Mouse (Mus musculus): ENCODE measurements around the gene Arpc2. TPM values are rescaled to one million over a fixed set of nuclear protein-coding genes. Genes with fewer than 3 reads are reported as not detected.

The Arpc2 gene
- polyA plus RNA-seq, 1 experiment from 2014 or later: 316 TPM

DNA sequence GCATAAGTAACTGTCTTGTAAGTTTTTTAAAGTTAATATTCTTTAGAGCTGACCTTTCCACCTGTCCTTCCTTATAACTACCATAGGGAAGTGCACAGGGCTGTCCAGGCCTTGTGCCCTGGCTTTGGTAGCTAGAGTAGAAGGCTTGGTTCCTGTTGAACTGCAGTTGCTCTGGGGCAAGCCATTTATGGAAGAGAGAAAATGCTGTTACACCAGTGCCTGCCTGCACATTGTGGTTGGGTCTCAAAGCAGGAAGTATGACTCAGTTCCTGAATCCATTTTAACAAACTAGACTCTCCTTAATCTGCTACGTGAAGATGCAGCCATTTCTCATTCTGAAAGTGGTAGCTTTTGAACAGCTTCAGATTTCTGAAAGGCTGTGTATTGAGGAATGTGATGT lies 12.9 kb downstream of the Arpc2 start:
- Histone ChIP-seq H3K9me3 (ENCODE audit: control insufficient read depth, low read length) (no peaks in the 10 kb centered on the region), H3K4me2 (no peak overlapping the region), H3K9ac (ENCODE audit: low read length) (no peak overlapping the region), H3K36me3 (ENCODE audit: control insufficient read depth, insufficient read depth, low read length) (peaks cover 14% of the 10 kb centered on the region), H3K27me3 (ENCODE audit: control insufficient read depth, insufficient read depth, low read length) (no peaks in the 10 kb centered on the region), H3K4me1 (ENCODE audit: control insufficient read depth, insufficient read depth, low read length) (no peaks in the 10 kb centered on the region), H3K27ac (ENCODE audit: low read depth, low read length) (no peak overlapping the region), H3K4me3 (ENCODE audit: low read depth, low read length) (no peak overlapping the region)
- DNase-seq (ENCODE audit: low spot score, missing footprints) (no peak), ATAC-seq (ENCODE audit: low FRiP score) (no peak)
- WGBS: 91% methylated on average over 1 of the region's 1 CpGs

DNA sequence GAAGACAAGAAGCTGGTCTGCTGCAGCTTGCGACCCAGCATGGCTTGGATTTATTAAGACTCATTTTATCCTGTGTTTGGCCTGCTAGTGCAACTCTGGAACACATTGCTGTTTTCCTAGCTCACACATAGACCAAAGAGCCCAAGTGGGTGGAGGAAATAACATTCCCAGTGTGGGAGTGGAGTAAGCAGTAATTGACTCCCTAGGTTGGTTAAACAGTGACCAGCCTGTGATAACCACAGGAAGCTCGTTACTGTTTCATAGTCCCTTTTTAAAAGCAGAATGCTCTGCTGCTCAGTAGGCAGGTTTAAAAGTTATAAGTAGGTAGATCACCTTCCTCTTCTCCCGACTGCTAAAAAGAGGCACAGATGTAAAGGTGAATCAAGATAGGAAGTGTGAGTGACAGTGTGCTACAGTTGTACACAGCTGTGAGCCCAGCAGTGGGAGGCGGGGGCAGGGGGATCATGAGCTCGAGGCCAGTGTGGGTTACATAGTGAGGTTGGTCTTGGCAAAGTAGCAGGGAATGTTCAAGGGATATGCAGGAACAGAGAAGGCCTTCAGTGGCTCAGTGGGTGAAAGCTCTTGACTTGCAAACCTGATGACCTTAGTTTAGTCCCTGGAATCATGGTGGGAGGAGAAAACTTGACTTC lies 13.6 kb downstream of the Arpc2 start:
- no peak overlapping the region for H3K9ac ChIP-seq (ENCODE audit: low read length)
- H3K4me3 ChIP-seq (ENCODE audit: low read depth, low read length): no peak overlapping the region
- no peaks in the 10 kb centered on the region for H3K4me1 ChIP-seq (ENCODE audit: control insufficient read depth, insufficient read depth, low read length)
- ATAC-seq (ENCODE audit: low FRiP score) (no peak), DNase-seq (ENCODE audit: low spot score, missing footprints) (no peak)
- 89% methylated on average over 5 of the region's 5 CpGs for WGBS
- H3K27me3 ChIP-seq (ENCODE audit: control insufficient read depth, insufficient read depth, low read length): no peaks in the 10 kb centered on the region
- H3K27ac ChIP-seq (ENCODE audit: low read depth, low read length): no peak overlapping the region
- no peak overlapping the region for H3K4me2 ChIP-seq
- H3K9me3 ChIP-seq (ENCODE audit: control insufficient read depth, low read length): no peaks in the 10 kb centered on the region
- H3K36me3 ChIP-seq (ENCODE audit: control insufficient read depth, insufficient read depth, low read length): peaks cover 14% of the 10 kb centered on the region

DNA sequence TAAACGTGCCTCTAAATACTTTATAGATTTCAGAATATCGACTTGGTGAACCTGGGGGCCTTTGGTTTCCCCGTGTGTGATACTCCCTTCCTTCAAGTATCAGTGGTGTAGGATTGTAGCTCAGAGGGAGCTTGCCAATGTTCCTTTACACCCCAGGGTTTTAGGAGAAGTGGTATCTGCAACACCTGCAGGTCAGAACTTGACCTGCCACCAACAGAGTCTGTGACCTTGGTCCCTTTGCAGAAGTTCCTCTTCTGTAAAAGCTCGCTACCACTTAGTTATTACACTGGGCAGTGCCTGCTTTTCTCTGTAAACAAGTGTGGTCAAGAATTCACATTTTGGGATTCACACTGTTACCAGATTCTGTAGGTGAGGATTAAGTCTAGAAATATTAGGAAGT lies 14.2 kb downstream of the Arpc2 start:
- H3K9me3 ChIP-seq (ENCODE audit: control insufficient read depth, low read length): no peaks in the 10 kb centered on the region
- DNase-seq (ENCODE audit: low spot score, missing footprints) (no peak), ATAC-seq (ENCODE audit: low FRiP score) (no peak)
- H3K4me3 ChIP-seq (ENCODE audit: low read depth, low read length): no peak overlapping the region
- H3K4me1 ChIP-seq (ENCODE audit: control insufficient read depth, insufficient read depth, low read length): no peaks in the 10 kb centered on the region
- H3K36me3 ChIP-seq (ENCODE audit: control insufficient read depth, insufficient read depth, low read length): peaks cover 15% of the 10 kb centered on the region
- H3K27me3 ChIP-seq (ENCODE audit: control insufficient read depth, insufficient read depth, low read length): no peaks in the 10 kb centered on the region
- H3K27ac ChIP-seq (ENCODE audit: low read depth, low read length): no peak overlapping the region
- WGBS: 90% methylated on average over 4 of the region's 4 CpGs
- H3K9ac ChIP-seq (ENCODE audit: low read length): no peak overlapping the region
- H3K4me2 ChIP-seq: no peak overlapping the region

DNA sequence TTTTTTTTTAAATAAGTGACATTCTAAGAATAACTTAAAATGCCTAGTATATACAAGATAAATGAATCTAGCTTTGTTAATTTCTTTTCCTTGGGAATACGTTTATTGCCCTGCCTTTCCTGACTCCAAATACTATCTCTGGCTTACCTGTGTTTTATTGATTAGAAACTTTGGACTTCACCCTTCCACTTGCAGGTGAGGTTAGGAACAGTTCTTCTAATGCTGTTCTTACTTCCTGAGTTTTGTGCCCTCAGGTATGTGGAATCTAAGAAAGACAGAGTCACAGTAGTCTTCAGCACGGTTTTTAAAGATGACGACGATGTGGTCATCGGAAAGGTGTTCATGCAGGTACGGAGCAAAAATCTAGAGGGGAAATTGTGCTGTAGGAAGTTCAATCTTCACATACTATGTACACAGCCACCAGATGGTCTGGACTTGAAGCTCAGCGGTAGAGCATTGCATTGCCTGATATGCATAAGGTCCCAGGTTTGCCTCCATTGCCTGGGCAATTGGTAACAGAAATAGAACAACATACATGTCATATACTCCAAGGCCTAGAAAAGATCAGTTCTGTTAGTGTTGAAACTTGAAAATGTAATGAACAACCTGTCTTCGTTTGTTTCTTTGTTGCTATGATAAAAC lies 19.9 kb downstream of the Arpc2 start:
- WGBS: 96% methylated on average over 8 of the region's 8 CpGs

DNA sequence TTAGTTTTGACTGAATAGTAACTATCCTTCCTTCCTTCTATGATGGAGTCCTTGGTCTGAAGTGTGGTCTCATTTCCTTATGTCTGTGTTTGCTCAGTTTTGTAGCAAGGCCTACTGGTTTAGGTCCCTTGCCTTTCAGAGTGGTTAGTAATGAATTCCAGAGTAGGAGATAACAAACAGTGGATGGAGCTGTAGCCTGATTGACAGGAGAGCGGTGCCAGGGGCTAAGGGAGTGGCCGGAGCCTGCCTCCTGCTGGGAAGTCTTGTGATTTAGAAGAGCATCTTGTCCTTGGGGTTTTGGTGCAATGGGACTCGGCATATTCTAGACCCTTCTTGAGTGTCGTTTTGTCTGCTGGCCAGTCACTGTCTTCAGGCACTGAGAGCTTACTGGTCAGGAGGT lies 20.9 kb downstream of the Arpc2 start:
- DNase-seq (ENCODE audit: low spot score, missing footprints) (no peak), ATAC-seq (ENCODE audit: low FRiP score) (no peak)
- Histone ChIP-seq H3K36me3 (ENCODE audit: control insufficient read depth, insufficient read depth, low read length) (peaks cover 14% of the 10 kb centered on the region), H3K4me3 (ENCODE audit: low read depth, low read length) (no peak overlapping the region), H3K9ac (ENCODE audit: low read length) (no peak overlapping the region), H3K9me3 (ENCODE audit: control insufficient read depth, low read length) (no peaks in the 10 kb centered on the region), H3K27ac (ENCODE audit: low read depth, low read length) (no peak overlapping the region), H3K27me3 (ENCODE audit: control insufficient read depth, insufficient read depth, low read length) (no peaks in the 10 kb centered on the region), H3K4me2 (no peak overlapping the region), H3K4me1 (ENCODE audit: control insufficient read depth, insufficient read depth, low read length) (no peaks in the 10 kb centered on the region)
- 75% methylated on average over 4 of the region's 4 CpGs for WGBS

More for the DNA sequence above, 19.9 kb downstream of the Arpc2 start:
- no peaks in the 10 kb centered on the region for H3K9me3 ChIP-seq (ENCODE audit: control insufficient read depth, low read length)
- H3K27me3 ChIP-seq (ENCODE audit: control insufficient read depth, insufficient read depth, low read length): no peaks in the 10 kb centered on the region
- no peak overlapping the region for H3K9ac ChIP-seq (ENCODE audit: low read length)
- ATAC-seq (ENCODE audit: low FRiP score): no peak
- no peak overlapping the region for H3K4me3 ChIP-seq (ENCODE audit: low read depth, low read length)
- no peak overlapping the region for H3K4me2 ChIP-seq
- DNase-seq (ENCODE audit: low spot score, missing footprints): no peak
- H3K36me3 ChIP-seq (ENCODE audit: control insufficient read depth, insufficient read depth, low read length): peaks cover 21% of the 10 kb centered on the region
- no peaks in the 10 kb centered on the region for H3K4me1 ChIP-seq (ENCODE audit: control insufficient read depth, insufficient read depth, low read length)
- no peak overlapping the region for H3K27ac ChIP-seq (ENCODE audit: low read depth, low read length)

DNA sequence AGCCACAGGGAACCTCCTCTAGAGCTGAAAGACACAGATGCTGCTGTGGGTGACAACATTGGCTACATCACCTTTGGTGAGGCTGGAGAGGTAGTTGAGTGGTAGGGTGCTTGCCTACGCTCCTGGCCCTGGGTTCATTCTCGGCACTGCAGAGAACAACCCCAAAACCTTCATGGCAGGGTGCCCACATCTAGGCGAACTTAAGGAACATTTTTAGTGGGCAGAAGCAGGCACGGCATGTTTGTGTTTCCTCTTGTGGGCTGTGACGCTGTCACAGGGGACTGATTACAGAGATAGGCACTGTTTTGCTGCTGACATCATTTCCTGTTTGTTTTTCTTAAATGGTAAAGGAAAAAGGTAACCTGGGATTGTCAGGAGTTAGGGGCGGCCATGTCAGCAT lies 26.6 kb downstream of the Arpc2 start:
- Histone ChIP-seq H3K4me1 (ENCODE audit: control insufficient read depth, insufficient read depth, low read length) (no peaks in the 10 kb centered on the region), H3K36me3 (ENCODE audit: control insufficient read depth, insufficient read depth, low read length) (peaks cover 31% of the 10 kb centered on the region), H3K27me3 (ENCODE audit: control insufficient read depth, insufficient read depth, low read length) (no peaks in the 10 kb centered on the region), H3K27ac (ENCODE audit: low read depth, low read length) (no peak overlapping the region), H3K9ac (ENCODE audit: low read length) (no peak overlapping the region), H3K4me3 (ENCODE audit: low read depth, low read length) (no peak overlapping the region), H3K4me2 (no peak overlapping the region), H3K9me3 (ENCODE audit: control insufficient read depth, low read length) (no peaks in the 10 kb centered on the region)
- 91% methylated on average over 6 of the region's 6 CpGs for WGBS
- DNase-seq (ENCODE audit: low spot score, missing footprints) (no peak), ATAC-seq (ENCODE audit: low FRiP score) (no peak)

DNA sequence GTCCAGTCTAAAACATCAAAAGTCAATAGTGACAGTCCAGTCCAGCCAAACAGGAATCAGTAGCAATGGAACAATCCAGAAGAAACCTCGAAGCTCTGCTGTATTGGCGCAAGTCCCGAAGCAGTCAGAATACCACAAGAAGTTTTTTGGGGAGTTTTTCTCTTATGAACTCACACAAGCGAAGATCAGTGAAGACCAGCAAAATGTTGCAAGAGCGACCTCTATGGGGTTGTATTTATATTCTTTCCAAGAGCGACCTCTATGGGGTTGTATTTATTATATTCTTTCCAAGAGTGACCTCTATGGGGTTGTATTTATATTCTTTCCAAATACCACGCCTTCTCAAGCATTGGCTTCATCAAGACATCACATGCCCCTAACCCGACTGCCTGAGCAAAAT lies 32.9 kb downstream of the Arpc2 start:
- WGBS: 85% methylated on average over 8 of the region's 8 CpGs
- Histone ChIP-seq H3K4me2 (no peak overlapping the region), H3K36me3 (ENCODE audit: control insufficient read depth, insufficient read depth, low read length) (peaks cover 32% of the 10 kb centered on the region), H3K27me3 (ENCODE audit: control insufficient read depth, insufficient read depth, low read length) (no peaks in the 10 kb centered on the region), H3K4me3 (ENCODE audit: low read depth, low read length) (no peak overlapping the region), H3K4me1 (ENCODE audit: control insufficient read depth, insufficient read depth, low read length) (no peaks in the 10 kb centered on the region), H3K9ac (ENCODE audit: low read length) (no peak overlapping the region), H3K27ac (ENCODE audit: low read depth, low read length) (no peak overlapping the region), H3K9me3 (ENCODE audit: control insufficient read depth, low read length) (no peaks in the 10 kb centered on the region)
- no peak for ATAC-seq (ENCODE audit: low FRiP score)
- no peak for DNase-seq (ENCODE audit: low spot score, missing footprints)

DNA sequence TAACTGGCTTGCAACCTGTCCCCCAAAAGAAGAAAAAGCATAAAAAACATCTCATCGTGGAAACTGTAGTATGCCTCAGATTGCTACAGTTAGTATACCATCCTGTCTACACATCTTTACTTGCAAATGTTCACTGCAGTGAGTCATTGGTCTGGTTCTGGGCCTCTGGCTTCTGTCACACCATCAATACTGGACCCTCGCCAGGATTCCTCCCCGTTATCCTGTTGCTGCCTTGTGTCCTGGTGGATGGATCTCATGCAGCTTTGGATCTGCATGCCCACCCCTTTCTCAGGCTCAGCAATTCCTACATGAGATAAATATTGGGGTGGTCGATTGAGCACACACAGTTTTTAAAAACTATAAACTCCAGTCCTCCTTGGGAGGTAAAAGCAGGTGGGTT lies 35.8 kb downstream of the Arpc2 start:
- Histone ChIP-seq H3K4me3 (ENCODE audit: low read depth, low read length) (no peak overlapping the region), H3K27ac (ENCODE audit: low read depth, low read length) (no peak overlapping the region), H3K9ac (ENCODE audit: low read length) (no peak overlapping the region), H3K27me3 (ENCODE audit: control insufficient read depth, insufficient read depth, low read length) (no peaks in the 10 kb centered on the region), H3K4me1 (ENCODE audit: control insufficient read depth, insufficient read depth, low read length) (no peaks in the 10 kb centered on the region), H3K36me3 (ENCODE audit: control insufficient read depth, insufficient read depth, low read length) (peaks cover 15% of the 10 kb centered on the region), H3K4me2 (no peak overlapping the region), H3K9me3 (ENCODE audit: control insufficient read depth, low read length) (no peaks in the 10 kb centered on the region)
- ATAC-seq (ENCODE audit: low FRiP score) (no peak), DNase-seq (ENCODE audit: low spot score, missing footprints) (no peak)
- 90% methylated on average over 4 of the region's 4 CpGs for WGBS

DNA sequence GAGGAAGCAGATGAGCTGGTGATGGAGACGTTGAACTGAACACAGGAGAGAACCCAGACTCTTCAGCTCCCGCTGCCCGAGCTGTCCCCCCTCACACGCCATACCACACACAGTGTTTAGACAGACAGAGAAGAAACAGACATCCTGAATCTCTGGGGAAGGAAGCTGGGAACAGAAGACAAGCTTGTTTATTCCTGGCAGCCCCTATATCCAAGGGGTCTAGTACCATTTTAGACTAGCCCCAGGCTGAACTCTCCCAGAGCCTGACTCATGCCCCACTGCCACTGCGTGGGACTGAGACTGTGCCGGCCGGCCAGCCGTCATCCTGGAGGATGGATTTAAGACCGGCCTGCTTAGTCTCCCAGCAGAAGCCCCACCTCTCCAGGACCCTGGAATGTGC lies 39.1 kb downstream of the Arpc2 start:
- ATAC-seq (ENCODE audit: low FRiP score): no peak
- no peak overlapping the region for H3K27ac ChIP-seq (ENCODE audit: low read depth, low read length)
- 51% methylated on average over 9 of the region's 9 CpGs for WGBS
- no peaks in the 10 kb centered on the region; the same call in 1 of the 2 replicates for H3K4me1 ChIP-seq (ENCODE audit: control insufficient read depth, insufficient read depth, low read length)
- no peak for DNase-seq (ENCODE audit: low spot score, missing footprints)
- no peak overlapping the region for H3K4me3 ChIP-seq (ENCODE audit: low read depth, low read length)
- no peak overlapping the region for H3K4me2 ChIP-seq
- H3K9me3 ChIP-seq (ENCODE audit: control insufficient read depth, low read length): no peaks in the 10 kb centered on the region
- no peaks in the 10 kb centered on the region for H3K27me3 ChIP-seq (ENCODE audit: control insufficient read depth, insufficient read depth, low read length)
- H3K36me3 ChIP-seq (ENCODE audit: control insufficient read depth, insufficient read depth, low read length): 0 out of 2 replicates have a peak, but pooled peaks cover 2% of the 10 kb centered on the region
- H3K9ac ChIP-seq (ENCODE audit: low read length): no peak overlapping the region

Measured in midbrain, embryonic 11.5 days (tissue).